Mouse (Mus musculus) heart, embryonic 12.5 days (tissue): ENCODE data around the gene Oxt. TPM values are rescaled to one million over a fixed set of nuclear protein-coding genes. Genes with fewer than 3 reads are reported as not detected.

Experiments
- ATAC-seq: fragments of 200-750 bp; cut with Nextera tagmentation; 2 replicates; pipeline ENCODE4 v1.8.0; 2017; ENCODE audit warnings: moderate TSS enrichment, moderate library complexity; ENCODE audit not compliant: insufficient number of reproducible peaks, low FRiP score
- H3K27ac ChIP-seq: fragments of 300-500 bp; sonication (generic); 2 replicates; pipeline ENCODE4 v1.5.1; 2016; ENCODE audit warnings: mild to moderate bottlenecking, moderate library complexity; ENCODE audit not compliant: poor library complexity, severe bottlenecking
- H3K27me3 ChIP-seq: fragments of 300-500 bp; sonication (generic); replicated peaks from 2 replicates; pipeline ENCODE4 v1.6.1; 2016; ENCODE audit warnings: mild to moderate bottlenecking, moderate library complexity
- H3K36me3 ChIP-seq: fragments of 300-500 bp; sonication (generic); 2 replicates; pipeline ENCODE4 v1.6.1; 2016; ENCODE audit warnings: mild to moderate bottlenecking, moderate library complexity
- H3K4me1 ChIP-seq: fragments of 300-500 bp; sonication (generic); replicated peaks from 2 replicates; pipeline ENCODE4 v1.6.1; 2016; ENCODE audit warnings: mild to moderate bottlenecking
- H3K4me2 ChIP-seq: fragments of 300-500 bp; sonication (generic); 2 replicates; pipeline ENCODE4 v1.6.1; 2016; ENCODE audit warnings: mild to moderate bottlenecking, moderate library complexity
- H3K4me3 ChIP-seq: fragments of 300-500 bp; sonication (generic); 2 replicates; pipeline ENCODE4 v1.5.1; 2016; ENCODE audit warnings: mild to moderate bottlenecking
- H3K9ac ChIP-seq: fragments of 300-500 bp; sonication (generic); 2 replicates; pipeline ENCODE4 v1.6.1; 2016; ENCODE audit warnings: mild to moderate bottlenecking, moderate library complexity
- H3K9me3 ChIP-seq: fragments of 300-500 bp; sonication (generic); replicated peaks from 2 replicates; pipeline ENCODE4 v1.6.1; 2016; ENCODE audit warnings: mild to moderate bottlenecking, moderate library complexity
- WGBS: fragments of 180-500 bp; shearing (Covaris S2); methylation state at CpG from one replicate; pipeline ENCODE4 v1.1.7; 2016; 5-methylcytosine and 5-hydroxymethylcytosine counted together
- polyA plus RNA-seq: library from polyadenylated mRNA; unstranded; fragments of >200 nt; fragmentation: Nextera tagmentation; extraction: Ambion mirVana; gene quantifications from 2 replicates; pipeline ENCODE4 v1.2.1, GENCODE M21; 2016

The Oxt gene
- polyA plus RNA-seq, 1 experiment from 2014 or later, result not detected

DNA sequence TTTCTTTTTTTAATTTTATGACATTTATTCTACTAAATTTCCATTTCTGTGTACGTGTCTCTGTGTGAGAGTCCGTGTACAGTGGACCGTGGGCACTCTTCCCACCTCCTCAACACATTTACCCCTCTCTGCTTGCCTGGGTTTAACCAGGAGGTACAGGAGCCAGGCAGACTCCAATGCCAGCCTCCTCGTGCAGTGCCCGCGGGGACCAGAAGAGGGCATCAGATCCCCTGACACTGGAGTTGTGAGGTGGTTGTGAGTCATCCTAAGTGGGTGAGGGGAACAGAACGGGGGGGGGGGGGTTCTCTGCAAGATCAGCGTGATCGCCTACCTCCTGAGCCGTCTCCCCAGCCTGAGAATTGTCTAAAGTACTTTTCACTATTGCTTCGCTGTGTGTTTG lies 2.2 kb downstream of the Oxt start:
- Histone ChIP-seq H3K9ac (no peak overlapping the region), H3K36me3 (no peaks in the 10 kb centered on the region), H3K4me3 (no peak overlapping the region; the same call in 1 of the 2 replicates), H3K9me3 (peaks cover 5% of the 10 kb centered on the region), H3K27ac (no peak overlapping the region), H3K4me2 (no peak overlapping the region), H3K4me1 (peaks cover 44% of the 10 kb centered on the region), H3K27me3 (peaks cover 95% of the 10 kb centered on the region)
- ATAC-seq, result no peak
- 11% methylated on average over 11 of the region's 11 CpGs for WGBS

GRCm38 (mm10) chr2:130579791-130580190 lies 3.8 kb downstream of the Oxt start:
- Histone ChIP-seq H3K9me3 (peaks cover 5% of the 10 kb centered on the region), H3K36me3 (no peaks in the 10 kb centered on the region), H3K9ac (no peak overlapping the region), H3K4me1 (peaks cover 51% of the 10 kb centered on the region), H3K4me3 (no peak overlapping the region), H3K27ac (no peak overlapping the region), H3K27me3 (peaks cover 80% of the 10 kb centered on the region), H3K4me2 (peak overlapping the region; percentile 71; the same call in 1 of the 2 replicates)
- ATAC-seq, result no peak
- 9% methylated on average over 8 of the region's 8 CpGs for WGBS

DNA sequence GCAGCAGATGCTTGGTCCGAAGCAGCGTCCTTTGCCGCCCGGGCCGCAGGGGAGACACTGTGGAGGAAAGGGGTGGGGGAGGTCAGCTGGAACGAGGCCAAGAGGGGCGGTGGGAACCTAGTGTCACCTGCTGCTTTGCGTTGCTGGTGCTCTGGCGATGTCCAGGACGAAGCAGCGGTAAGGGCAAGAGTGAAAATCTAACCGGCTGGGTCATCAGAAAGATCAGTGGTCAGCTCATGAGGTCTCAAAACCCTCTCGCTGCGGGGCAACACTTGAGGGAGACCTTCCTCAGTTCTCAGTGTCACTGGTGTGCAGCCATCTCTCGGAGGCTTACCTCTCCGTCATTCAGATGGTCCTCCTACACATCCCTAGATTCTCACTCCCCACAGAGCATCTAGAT lies 5.2 kb downstream of the Oxt start:
- Histone ChIP-seq H3K27ac (no peak overlapping the region), H3K36me3 (no peaks in the 10 kb centered on the region), H3K4me2 (peak overlapping the region; percentile 71), H3K9me3 (peaks cover 5% of the 10 kb centered on the region), H3K27me3 (peaks cover 66% of the 10 kb centered on the region), H3K9ac (no peak overlapping the region), H3K4me3 (peak overlapping the region; percentile 39), H3K4me1 (peaks cover 48% of the 10 kb centered on the region)
- ATAC-seq, result no peak
- 4% methylated on average over 16 of the region's 16 CpGs for WGBS

GRCm38 (mm10) chr2:130582552-130582951 lies 6.6 kb downstream of the Oxt start, which contains the start of gene Avp:
Gene Avp, minus strand, starts transcription at chr2:130582554.
- Histone ChIP-seq H3K36me3 (no peaks in the 10 kb centered on the region), H3K27ac (no peak within 1 kb of the TSS), H3K9me3 (peaks cover 5% of the 10 kb centered on the region), H3K4me2 (peak within 1 kb of the TSS; percentile 71; the same call in 1 of the 2 replicates), H3K9ac (no peak within 1 kb of the TSS), H3K27me3 (peaks cover 55% of the 10 kb centered on the region), H3K4me3 (no peak within 1 kb of the TSS), H3K4me1 (peaks cover 37% of the 10 kb centered on the region)
- peak; percentile 38; the same call in 1 of the 2 replicates for ATAC-seq
- 18% methylated on average over 10 of the region's 10 CpGs for WGBS

DNA sequence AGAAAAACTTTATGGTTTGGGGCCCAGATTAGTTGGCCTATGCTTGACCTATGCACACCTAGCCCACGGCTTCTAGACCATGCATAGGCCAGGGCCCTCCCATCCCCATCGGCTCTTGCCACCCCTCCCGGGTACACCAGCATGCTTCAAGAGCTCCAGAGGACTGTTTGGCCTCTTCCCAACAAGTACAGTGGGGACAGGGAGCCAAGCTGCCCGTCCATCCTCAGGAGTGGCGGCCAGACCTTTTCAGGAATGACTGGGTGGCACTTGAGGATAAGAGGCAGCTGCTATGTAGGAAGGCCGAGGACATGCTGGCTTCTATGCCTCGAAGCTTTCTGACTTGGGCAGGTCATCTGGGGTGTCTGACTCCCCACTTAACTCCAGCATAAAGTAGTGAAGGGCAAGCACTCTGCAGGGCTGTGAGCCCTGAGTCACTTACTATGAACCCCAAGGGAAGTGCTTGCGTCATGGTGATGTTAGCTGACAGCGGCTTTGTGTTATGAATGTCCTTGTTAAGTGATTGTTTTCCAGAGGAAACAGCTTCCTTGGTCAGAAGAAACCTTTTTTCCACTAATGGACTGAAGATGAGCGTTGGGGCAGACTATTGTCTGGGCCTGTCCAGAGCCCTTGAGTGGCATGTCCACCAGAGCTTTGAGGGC lies 8.1 kb downstream of the Oxt start:
- no peak for ATAC-seq
- Histone ChIP-seq H3K36me3 (no peaks in the 10 kb centered on the region), H3K27me3 (peaks cover 40% of the 10 kb centered on the region), H3K9ac (no peak overlapping the region), H3K4me1 (peaks cover 34% of the 10 kb centered on the region), H3K4me3 (no peak overlapping the region), H3K4me2 (no peak overlapping the region), H3K9me3 (no peaks in the 10 kb centered on the region), H3K27ac (no peak overlapping the region)
- 63% methylated on average over 10 of the region's 10 CpGs for WGBS

DNA sequence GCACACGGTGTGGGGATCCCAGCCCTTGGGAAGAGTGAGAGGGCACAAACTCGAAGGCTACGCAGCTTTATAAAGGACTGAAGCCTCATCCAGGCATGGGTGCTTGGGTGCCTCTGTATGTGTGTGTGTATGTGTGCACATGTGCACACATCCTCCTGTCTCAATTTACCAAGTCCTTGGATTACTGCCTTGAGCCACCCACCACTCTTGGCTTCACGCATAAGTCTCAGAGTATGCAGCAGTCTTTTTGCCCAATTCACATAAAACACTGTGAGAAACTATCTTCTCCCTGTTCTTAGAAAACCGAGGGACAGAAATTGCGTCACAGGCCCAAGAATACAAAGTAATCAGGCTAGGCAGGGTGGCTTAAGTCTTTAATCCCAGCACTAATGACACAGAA lies 10.0 kb downstream of the Oxt start:
- peaks cover 20% of the 10 kb centered on the region for H3K27me3 ChIP-seq
- no peak overlapping the region for H3K4me2 ChIP-seq
- H3K9me3 ChIP-seq, result no peaks in the 10 kb centered on the region
- H3K27ac ChIP-seq, result no peak overlapping the region
- no peak overlapping the region for H3K9ac ChIP-seq
- peaks cover 19% of the 10 kb centered on the region for H3K4me1 ChIP-seq
- WGBS, result 75% methylated on average over 6 of the region's 6 CpGs
- H3K4me3 ChIP-seq, result no peak overlapping the region
- no peak for ATAC-seq
- peaks cover 10% of the 10 kb centered on the region; the same call in 1 of the 2 replicates for H3K36me3 ChIP-seq

- no peak overlapping the region for H3K4me2 ChIP-seq
- H3K36me3 ChIP-seq, result peaks cover 22% of the 10 kb centered on the region; the same call in 1 of the 2 replicates
- H3K27me3 ChIP-seq, result no peaks in the 10 kb centered on the region
- ATAC-seq, result no peak
- 39% methylated on average over 2 of the region's 2 CpGs for WGBS
- no peak overlapping the region for H3K9ac ChIP-seq
- no peak overlapping the region for H3K4me3 ChIP-seq
- no peaks in the 10 kb centered on the region for H3K9me3 ChIP-seq
- H3K27ac ChIP-seq, result no peak overlapping the region
- peaks cover 6% of the 10 kb centered on the region for H3K4me1 ChIP-seq
Measured at GRCm38 (mm10) chr2:130588373-130588772, 12.4 kb downstream of the Oxt start.

GRCm38 (mm10) chr2:130589157-130589556 lies 13.2 kb downstream of the Oxt start:
- WGBS, result 68% methylated on average over 4 of the region's 4 CpGs
- no peak for ATAC-seq
- H3K9me3 ChIP-seq, result no peaks in the 10 kb centered on the region
- peaks cover 22% of the 10 kb centered on the region; the same call in 1 of the 2 replicates for H3K36me3 ChIP-seq
- H3K4me3 ChIP-seq, result no peak overlapping the region
- H3K4me2 ChIP-seq, result no peak overlapping the region
- H3K4me1 ChIP-seq, result no peaks in the 10 kb centered on the region
- H3K27me3 ChIP-seq, result no peaks in the 10 kb centered on the region
- no peak overlapping the region for H3K27ac ChIP-seq
- no peak overlapping the region for H3K9ac ChIP-seq

- 93% methylated on average over 2 of the region's 2 CpGs for WGBS
- Histone ChIP-seq H3K27me3 (no peaks in the 10 kb centered on the region), H3K9me3 (no peaks in the 10 kb centered on the region), H3K4me3 (no peak overlapping the region), H3K4me1 (no peaks in the 10 kb centered on the region), H3K36me3 (peaks cover 24% of the 10 kb centered on the region), H3K27ac (no peak overlapping the region), H3K9ac (no peak overlapping the region), H3K4me2 (no peak overlapping the region)
- ATAC-seq, result no peak
Measured at GRCm38 (mm10) chr2:130589761-130590160, 13.8 kb downstream of the Oxt start.

DNA sequence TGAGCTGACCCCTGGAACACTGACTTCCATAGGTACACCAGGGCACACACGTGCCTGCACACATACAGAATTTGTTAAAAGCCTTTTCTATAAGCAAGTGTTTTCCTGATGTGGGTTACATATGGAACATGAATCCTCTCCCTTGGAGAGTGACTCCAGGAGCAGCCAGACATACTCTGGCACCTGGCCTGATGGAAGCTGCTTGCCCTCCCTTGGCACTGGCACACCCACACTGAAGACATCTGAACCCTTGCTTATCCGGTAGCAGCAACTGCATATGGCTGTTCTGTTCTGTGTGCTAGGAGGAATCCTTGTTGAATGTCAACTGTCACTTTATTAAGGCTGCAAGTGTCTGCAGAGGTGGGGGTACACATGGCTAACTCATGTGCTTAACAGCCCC lies 15.0 kb downstream of the Oxt start:
- no peaks in the 10 kb centered on the region for H3K27me3 ChIP-seq
- no peak overlapping the region for H3K4me2 ChIP-seq
- WGBS, result 94% methylated on average over 2 of the region's 2 CpGs
- H3K4me1 ChIP-seq, result peaks cover 4% of the 10 kb centered on the region; the same call in 1 of the 2 replicates
- H3K36me3 ChIP-seq, result peaks cover 34% of the 10 kb centered on the region
- H3K9ac ChIP-seq, result no peak overlapping the region
- no peak overlapping the region for H3K27ac ChIP-seq
- no peaks in the 10 kb centered on the region for H3K9me3 ChIP-seq
- no peak overlapping the region for H3K4me3 ChIP-seq
- ATAC-seq, result no peak

GRCm38 (mm10) chr2:130595596-130595995 lies 19.6 kb downstream of the Oxt start:
- no peak overlapping the region for H3K9ac ChIP-seq
- peaks cover 62% of the 10 kb centered on the region for H3K36me3 ChIP-seq
- no peak overlapping the region for H3K4me3 ChIP-seq
- H3K9me3 ChIP-seq, result no peaks in the 10 kb centered on the region
- no peaks in the 10 kb centered on the region for H3K27me3 ChIP-seq
- peaks cover 4% of the 10 kb centered on the region; the same call in 1 of the 2 replicates for H3K4me1 ChIP-seq
- no peak for ATAC-seq
- WGBS, result 63% methylated on average over 1 of the region's 1 CpGs
- H3K27ac ChIP-seq, result no peak overlapping the region
- no peak overlapping the region for H3K4me2 ChIP-seq

DNA sequence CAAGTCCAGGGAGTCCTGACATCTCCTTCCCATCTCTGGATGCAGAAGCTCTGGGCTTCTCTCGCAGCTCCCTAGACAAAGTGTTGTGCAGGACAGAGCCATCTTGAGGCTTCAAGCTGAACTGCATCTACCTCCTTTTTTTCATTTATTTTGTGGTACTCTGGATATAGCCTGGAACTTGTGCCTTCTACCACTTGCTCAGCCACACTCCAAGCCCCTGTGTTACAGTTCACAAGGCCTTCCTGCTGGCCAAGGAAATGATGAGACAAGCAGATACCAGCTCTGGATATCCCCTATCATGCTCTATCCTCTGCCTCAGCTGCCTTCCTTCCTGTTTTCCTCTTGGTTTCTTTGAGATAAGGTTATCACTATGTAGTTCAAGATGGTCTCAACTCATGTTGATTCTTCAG lies 21.6 kb downstream of the Oxt start:
- Histone ChIP-seq H3K4me3 (no peak overlapping the region), H3K4me2 (no peak overlapping the region), H3K9me3 (no peaks in the 10 kb centered on the region), H3K36me3 (peaks cover 60% of the 10 kb centered on the region), H3K9ac (no peak overlapping the region), H3K27me3 (no peaks in the 10 kb centered on the region), H3K4me1 (peaks cover 4% of the 10 kb centered on the region; the same call in 1 of the 2 replicates), H3K27ac (no peak overlapping the region)
- ATAC-seq, result no peak
- WGBS, result 10% methylated on average over 1 of the region's 1 CpGs
